Mouse (Mus musculus) liver, embryonic 13.5 days (tissue): ENCODE data around the gene Dlgap3. TPM values are rescaled to one million over a fixed set of nuclear protein-coding genes. Genes with fewer than 3 reads are reported as not detected.

Experiments
- ATAC-seq: fragments of 200-750 bp; cut with Nextera tagmentation; 2 replicates; pipeline ENCODE4 v1.8.0; 2017; ENCODE audit warnings: low read depth, mild to moderate bottlenecking, moderate number of reproducible peaks, moderate library complexity
- DNase-seq: peaks from one replicate; pipeline ENCODE4 v3.0.0; 2022
- H3K27ac ChIP-seq: fragments of 300-500 bp; sonication (generic); 2 replicates; pipeline ENCODE4 v1.5.1; 2015; ENCODE audit warnings: moderate library complexity, mild to moderate bottlenecking, inconsistent platforms
- H3K27me3 ChIP-seq: fragments of 300-500 bp; sonication (generic); 2 replicates; pipeline ENCODE4 v1.6.1; 2015; ENCODE audit warnings: mild to moderate bottlenecking, inconsistent platforms
- H3K36me3 ChIP-seq: fragments of 300-500 bp; sonication (generic); 2 replicates; pipeline ENCODE4 v1.6.1; 2015; ENCODE audit warnings: mild to moderate bottlenecking, inconsistent platforms
- H3K4me1 ChIP-seq: fragments of 300-500 bp; sonication (generic); replicated peaks from 2 replicates; pipeline ENCODE4 v1.6.1; 2015; ENCODE audit warnings: inconsistent platforms
- H3K4me2 ChIP-seq: fragments of 300-500 bp; sonication (generic); 2 replicates; pipeline ENCODE4 v1.6.1; 2015; ENCODE audit warnings: inconsistent platforms, mild to moderate bottlenecking, moderate library complexity
- H3K4me3 ChIP-seq: fragments of 300-500 bp; sonication (generic); replicated peaks from 2 replicates; pipeline ENCODE4 v1.5.1; 2015; ENCODE audit warnings: mild to moderate bottlenecking, inconsistent platforms
- H3K9ac ChIP-seq: fragments of 300-500 bp; sonication (generic); 2 replicates; pipeline ENCODE4 v1.6.1; 2015; ENCODE audit warnings: mild to moderate bottlenecking, inconsistent platforms
- H3K9me3 ChIP-seq: fragments of 300-500 bp; sonication (generic); replicated peaks from 2 replicates; pipeline ENCODE4 v1.6.1; 2016; ENCODE audit warnings: inconsistent platforms
- WGBS: fragments of 180-500 bp; shearing (Covaris S2); methylation state at CpG from one replicate; pipeline ENCODE4 v1.1.7; 2015; ENCODE audit not compliant: insufficient replicate concordance; 5-methylcytosine and 5-hydroxymethylcytosine counted together
- polyA plus RNA-seq: library from polyadenylated mRNA; unstranded; fragments of >200 nt; fragmentation: Nextera tagmentation; extraction: Ambion mirVana; gene quantifications from 2 replicates; pipeline ENCODE4 v1.2.1, GENCODE M21; 2015

Dlgap3 gene
- polyA plus RNA-seq, result 0.17 and 0.22 TPM in 2 replicates

DNA sequence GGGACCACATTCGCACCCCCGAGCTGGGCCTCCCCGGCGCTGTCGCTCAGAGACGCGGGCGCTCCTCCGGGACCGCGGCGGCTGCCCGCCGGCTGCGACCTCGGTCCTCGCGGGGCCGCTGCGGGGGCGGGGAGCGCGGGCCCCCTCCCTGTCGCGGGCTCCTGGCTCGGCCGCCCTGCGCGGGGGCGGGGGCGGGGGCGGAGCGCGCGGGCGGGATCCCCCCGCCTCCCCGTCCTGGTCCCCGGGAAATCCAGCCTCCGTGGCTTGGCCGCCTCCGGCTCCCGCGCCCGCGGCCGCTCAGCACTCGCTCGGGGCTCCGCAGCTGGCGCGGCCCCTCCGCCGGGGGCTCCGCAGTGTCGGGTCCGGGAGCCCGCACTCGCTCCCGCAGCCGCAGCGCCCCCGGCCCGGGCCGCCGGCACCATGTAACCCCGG lies at the start of gene Dlgap3:
TSS of gene Dlgap3 (plus strand) at position 291 of the 432 bp plus-strand sequence.
- DNase-seq, result no peak
- H3K9ac ChIP-seq, result peak within 1 kb of the TSS; percentile 36

DNA sequence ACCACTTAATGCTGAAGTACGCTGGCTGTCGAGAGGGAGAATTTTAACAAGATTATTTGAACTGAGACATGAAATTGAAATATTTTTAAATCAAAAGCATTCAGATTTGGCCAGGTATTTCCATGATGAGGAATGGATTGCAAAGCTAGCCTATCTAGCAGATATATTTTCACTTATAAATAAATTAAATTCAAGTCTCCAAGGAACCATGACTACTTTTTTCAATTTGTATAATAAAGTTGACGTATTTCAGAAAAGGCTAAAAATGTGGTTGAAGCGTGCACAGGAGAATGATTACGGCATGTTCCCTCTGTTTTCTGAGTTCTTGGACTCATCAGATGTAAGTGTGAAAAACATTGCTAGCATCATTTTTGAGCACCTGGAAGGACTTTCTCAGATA lies 45.6 kb upstream of the Dlgap3 start, which contains the start of gene Tmem35b:
TSS of gene Tmem35b (plus strand) at position 301 of the 400 bp plus-strand sequence.
- no peaks in the 10 kb centered on the region for H3K9me3 ChIP-seq
- no peaks in the 10 kb centered on the region for H3K27me3 ChIP-seq
- H3K4me1 ChIP-seq, result peaks cover 14% of the 10 kb centered on the region
- no peak within 1 kb of the TSS for H3K9ac ChIP-seq
- no peaks in the 10 kb centered on the region for H3K36me3 ChIP-seq
- H3K4me2 ChIP-seq, result no peak within 1 kb of the TSS
- 86% methylated on average over 5 of the region's 5 CpGs for WGBS
- no peak within 1 kb of the TSS for H3K27ac ChIP-seq
- ATAC-seq, result no peak
- DNase-seq, result no peak
- no peak within 1 kb of the TSS for H3K4me3 ChIP-seq

More for the DNA sequence above, at the start of gene Dlgap3:
- 3% methylated on average over 38 of the region's 67 CpGs for WGBS
- H3K4me1 ChIP-seq, result peaks cover 13% of the 10 kb centered on the region; the same call in 1 of the 2 replicates
- no peaks in the 10 kb centered on the region for H3K9me3 ChIP-seq
- H3K4me3 ChIP-seq, result peak within 1 kb of the TSS; percentile 61
- peak; percentile 45; the same call in 1 of the 2 replicates for ATAC-seq
- no peak within 1 kb of the TSS for H3K27ac ChIP-seq
- H3K4me2 ChIP-seq, result peak within 1 kb of the TSS; percentile 68
- H3K36me3 ChIP-seq, result no peaks in the 10 kb centered on the region
- peaks cover 73% of the 10 kb centered on the region for H3K27me3 ChIP-seq

DNA sequence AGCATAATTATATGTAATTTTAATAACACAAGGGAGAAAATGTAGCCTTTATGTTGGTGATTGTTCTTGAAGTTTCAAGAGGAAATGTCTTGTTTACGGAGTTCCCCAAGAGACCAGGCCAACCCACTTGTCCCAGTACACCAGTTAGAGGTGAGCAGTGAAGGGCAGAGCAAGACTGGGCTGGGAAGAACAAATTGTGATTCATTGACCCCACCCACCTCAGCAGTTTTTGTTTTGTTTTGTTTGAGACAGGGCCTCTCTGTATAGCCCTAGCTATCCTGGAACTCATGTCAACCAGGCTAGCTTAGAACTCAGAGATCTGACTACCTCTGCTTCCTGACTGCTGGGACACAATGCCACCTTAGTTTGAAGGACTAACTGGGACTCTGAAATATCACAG lies 44.7 kb upstream of the Dlgap3 start:
- Histone ChIP-seq H3K4me3 (no peak overlapping the region), H3K4me1 (peaks cover 14% of the 10 kb centered on the region), H3K4me2 (no peak overlapping the region), H3K36me3 (peaks cover 4% of the 10 kb centered on the region; the same call in 1 of the 2 replicates), H3K9me3 (no peaks in the 10 kb centered on the region), H3K9ac (no peak overlapping the region), H3K27ac (no peak overlapping the region), H3K27me3 (no peaks in the 10 kb centered on the region)
- ATAC-seq, result no peak
- DNase-seq, result no peak
- 70% methylated on average over 1 of the region's 1 CpGs for WGBS

DNA sequence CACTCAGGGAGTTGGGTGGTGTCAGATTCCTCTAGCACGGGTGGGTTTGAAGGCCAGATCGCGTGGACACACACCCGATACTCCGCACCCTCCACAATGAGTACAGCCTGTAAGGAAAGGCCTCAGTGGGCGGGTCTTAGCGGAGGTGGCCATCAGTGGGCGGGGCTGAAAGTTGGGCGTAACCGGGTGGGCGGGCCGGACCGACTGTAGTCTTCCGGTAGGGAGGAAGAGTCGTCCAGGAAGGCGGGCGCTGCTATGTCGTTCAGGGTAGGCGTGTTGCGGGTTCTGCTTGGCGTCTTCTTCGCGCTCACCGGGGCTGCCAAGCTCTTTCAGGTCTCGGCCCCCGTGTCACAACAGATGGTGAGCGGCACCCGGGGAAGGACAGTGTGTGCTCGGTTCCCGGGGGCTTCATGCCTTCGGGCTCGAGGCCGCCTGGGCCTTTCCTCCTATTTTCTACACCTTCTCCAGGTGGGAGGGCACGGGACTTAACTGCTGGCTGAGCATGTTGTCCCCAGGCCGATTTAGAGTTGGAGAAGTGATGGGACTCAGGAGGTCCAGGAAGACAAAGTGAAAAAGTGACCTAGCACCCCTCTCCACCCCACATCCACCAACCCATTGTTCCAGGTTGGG lies 43.1 kb upstream of the Dlgap3 start:
- peaks cover 4% of the 10 kb centered on the region; the same call in 1 of the 2 replicates for H3K36me3 ChIP-seq
- no peaks in the 10 kb centered on the region for H3K27me3 ChIP-seq
- 1% methylated on average over 35 of the region's 35 CpGs for WGBS
- H3K4me3 ChIP-seq, result peak overlapping the region; percentile 71
- H3K4me1 ChIP-seq, result peaks cover 14% of the 10 kb centered on the region
- ATAC-seq (peak; percentile 99), DNase-seq (peak; percentile 82)
- H3K9me3 ChIP-seq, result no peaks in the 10 kb centered on the region
- peak overlapping the region; percentile 79 for H3K9ac ChIP-seq
- H3K4me2 ChIP-seq, result peak overlapping the region; percentile 94
- H3K27ac ChIP-seq, result no peak overlapping the region

DNA sequence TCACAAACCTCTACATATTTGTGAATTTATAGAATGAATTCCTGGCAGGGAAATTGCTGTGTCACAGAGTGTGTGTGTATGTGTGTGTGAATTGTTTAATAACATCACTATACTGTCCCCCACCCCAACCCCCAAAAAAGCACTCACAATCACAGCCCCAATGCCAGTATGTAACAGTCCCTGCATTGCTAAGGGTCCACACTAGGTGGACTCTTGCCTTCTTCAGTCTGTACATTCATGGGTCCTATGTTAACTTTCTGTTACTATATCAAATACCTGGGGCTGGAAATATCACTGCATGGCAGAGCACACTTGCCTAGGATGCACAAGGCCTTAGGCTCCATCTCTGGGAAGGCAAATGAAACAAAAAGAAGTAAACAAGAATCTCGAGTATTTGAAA lies 34.3 kb upstream of the Dlgap3 start:
- WGBS, result 19% methylated on average over 1 of the region's 1 CpGs
- Histone ChIP-seq H3K27ac (no peak overlapping the region), H3K9me3 (no peaks in the 10 kb centered on the region), H3K9ac (no peak overlapping the region), H3K4me2 (no peak overlapping the region), H3K4me3 (no peak overlapping the region), H3K4me1 (no peaks in the 10 kb centered on the region), H3K27me3 (no peaks in the 10 kb centered on the region), H3K36me3 (no peaks in the 10 kb centered on the region)
- ATAC-seq (no peak), DNase-seq (no peak)

DNA sequence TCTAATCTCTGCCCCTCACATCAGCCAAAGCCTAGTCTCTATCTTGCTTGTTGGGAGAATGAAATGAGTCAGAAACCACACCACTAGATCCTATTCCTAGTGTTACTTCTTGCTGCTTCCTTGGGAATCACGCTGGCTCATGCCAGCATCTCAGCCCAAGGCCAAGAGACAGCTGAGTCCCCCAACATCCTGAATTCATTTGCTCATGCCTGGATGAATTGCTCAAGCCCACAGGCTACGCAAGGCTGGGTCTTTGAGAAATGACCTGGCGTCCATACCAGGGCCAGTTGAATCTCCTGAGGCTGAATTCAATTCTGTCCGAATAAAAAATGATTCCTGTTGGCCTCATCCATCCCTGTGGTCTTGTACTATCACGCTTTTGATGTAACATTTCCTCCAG lies 31.4 kb upstream of the Dlgap3 start:
- DNase-seq (no peak), ATAC-seq (no peak)
- Histone ChIP-seq H3K9ac (no peak overlapping the region), H3K9me3 (no peaks in the 10 kb centered on the region), H3K4me2 (no peak overlapping the region), H3K27ac (no peak overlapping the region), H3K4me1 (no peaks in the 10 kb centered on the region), H3K27me3 (no peaks in the 10 kb centered on the region), H3K36me3 (no peaks in the 10 kb centered on the region), H3K4me3 (no peak overlapping the region)
- 59% methylated on average over 5 of the region's 5 CpGs for WGBS

DNA sequence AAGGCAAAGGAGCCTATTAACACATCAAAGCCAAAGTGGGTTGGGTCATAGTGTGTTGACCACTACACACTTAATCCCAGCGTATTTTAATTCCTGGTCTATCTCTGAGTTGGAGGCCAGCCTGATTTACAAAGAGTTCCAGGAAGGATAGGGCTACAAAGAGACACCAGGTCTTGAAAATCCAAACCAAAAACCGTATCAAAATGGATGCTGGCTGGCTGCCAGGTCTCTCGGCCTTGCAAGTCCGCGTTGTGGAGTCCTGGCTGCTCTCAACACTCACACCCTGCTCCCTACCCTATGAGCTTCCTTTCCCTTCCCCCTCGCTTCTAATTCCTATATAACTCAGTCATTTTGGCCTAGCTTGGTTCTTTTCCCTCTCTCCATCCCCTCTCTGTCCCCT lies 30.5 kb upstream of the Dlgap3 start:
- no peak overlapping the region for H3K4me2 ChIP-seq
- no peak overlapping the region for H3K4me3 ChIP-seq
- no peaks in the 10 kb centered on the region for H3K4me1 ChIP-seq
- no peaks in the 10 kb centered on the region for H3K9me3 ChIP-seq
- H3K27me3 ChIP-seq, result no peaks in the 10 kb centered on the region
- WGBS, result 48% methylated on average over 6 of the region's 6 CpGs
- ATAC-seq, result no peak
- H3K9ac ChIP-seq, result no peak overlapping the region
- no peak for DNase-seq
- no peaks in the 10 kb centered on the region for H3K36me3 ChIP-seq
- H3K27ac ChIP-seq, result no peak overlapping the region

DNA sequence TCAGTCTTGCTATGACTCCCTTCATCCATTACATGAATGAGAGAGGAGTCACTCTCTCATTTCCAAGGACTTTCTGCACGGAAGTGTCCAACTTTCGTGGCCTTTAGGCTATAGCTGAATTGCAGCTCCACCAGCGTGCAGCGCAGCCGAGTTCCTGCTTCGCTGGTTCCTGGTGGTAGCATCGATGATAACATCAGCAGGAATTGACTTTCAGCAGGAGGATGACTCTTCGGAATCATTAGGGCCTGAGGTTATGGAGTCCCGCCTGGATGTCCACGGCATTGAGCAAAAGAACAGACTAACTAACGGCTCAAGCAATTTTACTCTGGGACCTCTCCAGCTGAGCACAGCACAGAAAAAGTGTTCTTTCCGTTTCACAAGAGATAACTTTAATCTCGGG lies 19.0 kb upstream of the Dlgap3 start:
- Histone ChIP-seq H3K4me3 (no peak overlapping the region), H3K9me3 (no peaks in the 10 kb centered on the region), H3K9ac (no peak overlapping the region), H3K27ac (no peak overlapping the region), H3K36me3 (no peaks in the 10 kb centered on the region), H3K4me2 (no peak overlapping the region), H3K27me3 (no peaks in the 10 kb centered on the region), H3K4me1 (no peaks in the 10 kb centered on the region)
- 64% methylated on average over 13 of the region's 13 CpGs for WGBS
- no peak for DNase-seq
- ATAC-seq, result no peak

DNA sequence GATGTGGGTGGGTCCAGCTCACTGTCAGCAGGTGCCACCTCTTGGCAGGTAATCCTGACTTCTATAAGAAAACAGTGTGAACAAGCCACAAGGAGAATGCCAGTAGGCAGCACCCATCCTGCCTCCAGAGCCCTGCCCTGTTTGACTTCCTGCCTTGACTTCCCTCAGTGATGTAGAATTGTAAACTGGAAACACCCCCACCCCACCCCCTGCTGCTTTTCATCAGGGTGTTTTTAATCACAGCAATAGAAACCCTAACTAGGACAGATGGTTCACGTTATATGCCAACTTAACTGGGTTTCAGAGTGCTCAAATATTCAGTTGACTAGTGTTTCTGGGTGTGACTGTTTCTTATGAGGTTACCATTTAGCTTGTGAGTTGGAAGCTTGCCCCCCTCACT lies 15.7 kb upstream of the Dlgap3 start:
- no peaks in the 10 kb centered on the region for H3K36me3 ChIP-seq
- no peak for ATAC-seq
- H3K27me3 ChIP-seq, result no peaks in the 10 kb centered on the region
- no peaks in the 10 kb centered on the region for H3K4me1 ChIP-seq
- no peak overlapping the region for H3K27ac ChIP-seq
- no peak overlapping the region for H3K4me2 ChIP-seq
- H3K4me3 ChIP-seq, result no peak overlapping the region
- WGBS, result 45% methylated on average over 1 of the region's 1 CpGs
- H3K9ac ChIP-seq, result no peak overlapping the region
- DNase-seq, result no peak
- H3K9me3 ChIP-seq, result no peaks in the 10 kb centered on the region

DNA sequence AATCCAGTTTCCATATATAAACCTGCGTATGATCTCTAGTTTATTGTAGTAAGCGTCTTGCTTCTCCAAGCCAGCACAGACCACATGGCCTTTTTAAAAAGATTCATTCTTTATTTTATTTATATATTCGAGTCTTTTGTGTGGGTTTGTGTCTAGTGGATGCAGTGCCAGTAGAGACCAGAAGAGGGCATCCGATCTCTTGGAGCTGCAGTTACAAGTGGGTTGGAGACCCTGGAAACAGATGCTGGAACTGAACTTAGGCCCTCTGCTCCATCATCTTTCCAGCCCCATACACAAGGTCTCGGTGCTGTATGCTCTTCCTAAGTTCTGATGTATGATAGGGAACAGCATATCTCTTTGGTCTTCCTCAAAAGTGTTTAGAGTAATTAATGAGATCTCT lies 13.2 kb upstream of the Dlgap3 start:
- WGBS, result 43% methylated on average over 5 of the region's 5 CpGs
- H3K9me3 ChIP-seq, result no peaks in the 10 kb centered on the region
- no peak for ATAC-seq
- H3K36me3 ChIP-seq, result no peaks in the 10 kb centered on the region
- DNase-seq, result no peak
- H3K4me3 ChIP-seq, result no peak overlapping the region
- no peak overlapping the region for H3K27ac ChIP-seq
- no peak overlapping the region for H3K4me2 ChIP-seq
- H3K4me1 ChIP-seq, result no peaks in the 10 kb centered on the region
- H3K27me3 ChIP-seq, result no peaks in the 10 kb centered on the region
- H3K9ac ChIP-seq, result no peak overlapping the region

DNA sequence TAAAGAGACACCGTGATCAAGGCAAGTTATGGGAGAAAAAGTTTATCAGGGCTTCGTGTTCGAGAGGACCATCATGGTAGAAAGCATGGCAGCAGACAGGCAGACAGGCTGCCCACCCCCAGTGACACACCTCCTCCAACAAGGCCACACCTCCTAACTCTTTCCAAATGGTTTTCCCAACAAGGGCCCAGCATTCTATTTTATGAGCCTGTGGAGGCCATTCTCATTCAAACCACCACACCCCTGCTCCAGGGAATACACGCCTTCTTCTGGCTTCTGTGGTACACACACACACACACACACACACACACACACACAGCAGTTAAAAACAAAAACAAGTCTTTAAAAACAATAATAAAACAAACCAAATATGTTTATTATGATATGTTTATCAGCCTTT lies 11.3 kb upstream of the Dlgap3 start:
- DNase-seq (no peak), ATAC-seq (no peak)
- H3K4me3 ChIP-seq, result no peak overlapping the region

DNA sequence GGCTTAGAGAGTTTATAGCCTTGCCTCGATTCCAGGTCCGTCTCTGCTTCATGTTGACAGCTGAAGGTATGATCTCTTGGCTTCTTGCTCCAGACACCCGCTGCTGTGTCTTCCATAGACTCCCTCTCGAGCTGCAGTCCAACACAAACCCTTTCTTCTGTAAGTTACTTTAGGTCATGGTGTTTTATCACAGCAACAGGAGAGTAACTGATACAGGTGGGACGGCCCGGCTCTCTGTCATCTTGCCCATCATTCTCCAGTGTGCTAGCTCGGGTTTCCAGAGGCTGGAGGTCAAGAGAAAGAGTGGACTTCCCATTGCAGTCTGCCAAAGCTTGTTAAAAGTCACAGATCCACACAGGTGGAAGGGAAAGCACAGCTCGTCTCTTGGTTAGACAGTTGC lies 5.1 kb upstream of the Dlgap3 start:
- no peak overlapping the region for H3K27ac ChIP-seq
- no peak for ATAC-seq
- H3K4me1 ChIP-seq, result peaks cover 5% of the 10 kb centered on the region; the same call in 1 of the 2 replicates
- no peak overlapping the region for H3K4me3 ChIP-seq
- H3K36me3 ChIP-seq, result no peaks in the 10 kb centered on the region
- H3K9me3 ChIP-seq, result no peaks in the 10 kb centered on the region
- 50% methylated on average over 8 of the region's 8 CpGs for WGBS
- H3K9ac ChIP-seq, result no peak overlapping the region
- no peak for DNase-seq
- peaks cover 32% of the 10 kb centered on the region for H3K27me3 ChIP-seq
- no peak overlapping the region for H3K4me2 ChIP-seq

More for the DNA sequence above, 11.3 kb upstream of the Dlgap3 start:
- H3K4me1 ChIP-seq, result no peaks in the 10 kb centered on the region
- H3K27me3 ChIP-seq, result no peaks in the 10 kb centered on the region
- no peak overlapping the region for H3K4me2 ChIP-seq
- H3K9ac ChIP-seq, result no peak overlapping the region
- no peak overlapping the region for H3K27ac ChIP-seq
- WGBS, result 70% methylated on average over 4 of the region's 4 CpGs
- H3K9me3 ChIP-seq, result no peaks in the 10 kb centered on the region
- no peaks in the 10 kb centered on the region for H3K36me3 ChIP-seq
